Mouse (Mus musculus): ENCODE results near the gene Herc1.

Herc1 gene

GRCm38 (mm10) chr9:66518251-66518650 is 168.0 kb downstream of the Herc1 start:
- DNase-seq (ENCODE audit: low spot score in 2 of 2), result no peak

- no peak for DNase-seq (ENCODE audit: low spot score in 2 of 2)
Measured at GRCm38 (mm10) chr9:66518901-66519300, 168.7 kb downstream of the Herc1 start.

DNA sequence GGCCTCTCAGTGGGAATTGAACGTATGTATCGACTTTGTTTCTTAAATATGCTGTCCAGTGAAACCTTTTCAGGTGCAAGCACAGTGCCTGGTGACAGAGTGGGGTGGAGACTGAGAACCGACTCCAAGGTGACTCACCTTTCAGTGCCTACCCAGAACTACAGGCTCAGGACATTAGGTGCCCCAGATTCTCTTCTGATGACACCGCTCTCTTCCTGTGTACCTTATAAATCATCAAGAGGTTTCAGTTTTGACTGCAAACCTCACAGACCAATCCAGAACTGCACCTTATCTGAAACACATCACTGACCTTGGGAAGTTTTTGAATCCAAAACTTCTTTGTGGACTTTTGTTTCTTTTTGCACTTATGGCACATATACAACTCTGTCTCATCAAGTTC is 170.0 kb downstream of the Herc1 start:
- no peak for DNase-seq (ENCODE audit: low spot score in 2 of 2)

DNA sequence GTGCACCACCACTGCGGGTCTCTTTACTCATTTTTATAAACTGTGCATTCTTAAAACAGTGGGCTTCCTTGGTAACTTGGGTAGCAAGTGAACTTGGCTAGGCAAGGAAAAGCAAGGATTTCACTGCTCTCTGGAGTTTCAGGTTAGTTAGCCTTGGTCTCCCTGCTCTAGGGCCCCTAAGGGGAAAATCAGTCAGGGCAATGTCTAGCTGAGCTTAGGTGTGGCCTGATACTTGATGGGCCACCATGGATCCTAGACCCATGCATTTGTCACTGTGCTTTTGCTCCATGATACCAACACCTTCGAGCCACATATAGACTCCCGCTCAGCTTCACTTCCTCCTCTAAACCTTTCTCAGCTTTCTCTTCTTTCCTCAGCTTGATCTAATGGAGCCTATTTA is 171.3 kb downstream of the Herc1 start:
- no peak for DNase-seq (ENCODE audit: low spot score in 2 of 2)

GRCm38 (mm10) chr9:66542785-66543184 is 192.5 kb downstream of the Herc1 start:
- no peak for DNase-seq (ENCODE audit: low spot score in 2 of 2)
